Mouse (Mus musculus): ENCODE results near the gene Rbfox3. TPM values are rescaled to one million over a fixed set of nuclear protein-coding genes. Genes with fewer than 3 reads are reported as not detected.

The Rbfox3 gene
- polyA plus RNA-seq, 1 experiment = not detected

GRCm38 (mm10) chr11:118906131-118906823 is 5.1 kb downstream of the Rbfox3 start:
- Histone ChIP-seq H3K27me3 (ENCODE audit: control insufficient read depth, insufficient read depth, insufficient read length) (peaks cover 91% of the 10 kb centered on the region), H3ac (ENCODE audit: control insufficient read depth, insufficient read length) (no peak overlapping the region), H3K4me2 (ENCODE audit: low read depth) (no peak overlapping the region), H3K4me3 (no peak overlapping the region), H3K79me2 (ENCODE audit: control insufficient read depth, insufficient read depth) (no peaks in the 10 kb centered on the region), H3K36me3 (ENCODE audit: control insufficient read depth, insufficient read depth) (no peaks in the 10 kb centered on the region)
- TF ChIP-seq TCF12 (IDR thresholded peaks at IDR 0.05; ENCODE audit: insufficient read depth, poor library complexity, severe bottlenecking) (no peak), REST (IDR thresholded peaks at IDR 0.05; ENCODE audit: insufficient read depth, insufficient read length) (peak; percentile 70)

GRCm38 (mm10) chr11:118905656-118906055 is 5.7 kb downstream of the Rbfox3 start:
- Histone ChIP-seq H3K79me2 (ENCODE audit: control insufficient read depth, insufficient read depth) (no peaks in the 10 kb centered on the region), H3ac (ENCODE audit: control insufficient read depth, insufficient read length) (no peak overlapping the region), H3K36me3 (ENCODE audit: control insufficient read depth, insufficient read depth) (no peaks in the 10 kb centered on the region), H3K4me2 (ENCODE audit: low read depth) (no peak overlapping the region), H3K27me3 (ENCODE audit: control insufficient read depth, insufficient read depth, insufficient read length) (peaks cover 91% of the 10 kb centered on the region), H3K4me3 (no peak overlapping the region)
- TF ChIP-seq REST (IDR thresholded peaks at IDR 0.05; ENCODE audit: insufficient read depth, insufficient read length) (no peak), SRF (IDR thresholded peaks at IDR 0.05; ENCODE audit: control insufficient read depth, insufficient read length, low read depth) (no peak), USF1 (IDR thresholded peaks at IDR 0.05; ENCODE audit: low read depth) (no peak), MAX (IDR thresholded peaks at IDR 0.05; ENCODE audit: low read depth) (no peak), POLR2AphosphoS2 (IDR thresholded peaks at IDR 0.05; ENCODE audit: insufficient read length, low read depth) (no peak), POLR2A (IDR thresholded peaks at IDR 0.05; ENCODE audit: insufficient read length, low read depth) (no peak), TCF3 (IDR thresholded peaks at IDR 0.05; ENCODE audit: insufficient read length, low read depth) (no peak), MYOD1 (IDR thresholded peaks at IDR 0.05; ENCODE audit: control insufficient read depth in 1 of 3, insufficient read length in 2 of 3, low read depth in 2 of 3) (no peak), TCF12 (IDR thresholded peaks at IDR 0.05; ENCODE audit: insufficient read depth, poor library complexity, severe bottlenecking) (no peak), E2F4 (IDR thresholded peaks at IDR 0.05; ENCODE audit: insufficient read depth) (no peak), MYOG (IDR thresholded peaks at IDR 0.05; ENCODE audit: control insufficient read depth in 1 of 3, insufficient read depth in 1 of 3, insufficient read length in 2 of 3, low read depth in 2 of 3) (no peak), CEBPB (IDR thresholded peaks at IDR 0.05; ENCODE audit: insufficient read depth, poor library complexity, severe bottlenecking) (no peak)

- TF ChIP-seq E2F4 (IDR thresholded peaks at IDR 0.05; ENCODE audit: insufficient read depth) (no peak), MYOG (IDR thresholded peaks at IDR 0.05; ENCODE audit: control insufficient read depth in 1 of 3, insufficient read depth in 1 of 3, insufficient read length in 2 of 3, low read depth in 2 of 3) (no peak), CEBPB (IDR thresholded peaks at IDR 0.05; ENCODE audit: insufficient read depth, poor library complexity, severe bottlenecking) (no peak), REST (IDR thresholded peaks at IDR 0.05; ENCODE audit: insufficient read depth, insufficient read length) (no peak), POLR2A (IDR thresholded peaks at IDR 0.05; ENCODE audit: insufficient read length, low read depth) (no peak), TCF12 (IDR thresholded peaks at IDR 0.05; ENCODE audit: insufficient read depth, poor library complexity, severe bottlenecking) (no peak), MAX (IDR thresholded peaks at IDR 0.05; ENCODE audit: low read depth) (no peak), TCF3 (IDR thresholded peaks at IDR 0.05; ENCODE audit: insufficient read length, low read depth) (no peak), POLR2AphosphoS2 (IDR thresholded peaks at IDR 0.05; ENCODE audit: insufficient read length, low read depth) (no peak), MYOD1 (IDR thresholded peaks at IDR 0.05; ENCODE audit: control insufficient read depth in 1 of 3, insufficient read length in 2 of 3, low read depth in 2 of 3) (no peak), USF1 (IDR thresholded peaks at IDR 0.05; ENCODE audit: low read depth) (no peak), SRF (IDR thresholded peaks at IDR 0.05; ENCODE audit: control insufficient read depth, insufficient read length, low read depth) (no peak)
- Histone ChIP-seq H3K36me3 (ENCODE audit: control insufficient read depth, insufficient read depth) (no peaks in the 10 kb centered on the region), H3K4me2 (ENCODE audit: low read depth) (no peak overlapping the region), H3K4me3 (no peak overlapping the region), H3ac (ENCODE audit: control insufficient read depth, insufficient read length) (no peak overlapping the region), H3K79me2 (ENCODE audit: control insufficient read depth, insufficient read depth) (no peaks in the 10 kb centered on the region), H3K27me3 (ENCODE audit: control insufficient read depth, insufficient read depth, insufficient read length) (peaks cover 91% of the 10 kb centered on the region)
Observed at GRCm38 (mm10) chr11:118904253-118904652, 7.1 kb downstream of the Rbfox3 start.

GRCm38 (mm10) chr11:118899771-118900545 is 11.4 kb downstream of the Rbfox3 start:
- H3K4me2 ChIP-seq (ENCODE audit: low read depth) = no peak overlapping the region
- TF ChIP-seq POLR2A (IDR thresholded peaks at IDR 0.05; ENCODE audit: insufficient read length, low read depth) (no peak), POLR2AphosphoS2 (IDR thresholded peaks at IDR 0.05; ENCODE audit: insufficient read length, low read depth) (no peak), USF1 (IDR thresholded peaks at IDR 0.05; ENCODE audit: low read depth) (no peak), TCF3 (IDR thresholded peaks at IDR 0.05; ENCODE audit: insufficient read length, low read depth) (no peak), MYOG (IDR thresholded peaks at IDR 0.05; ENCODE audit: control insufficient read depth in 1 of 3, insufficient read depth in 1 of 3, insufficient read length in 2 of 3, low read depth in 2 of 3) (no peak), REST (IDR thresholded peaks at IDR 0.05; ENCODE audit: insufficient read depth, insufficient read length) (no peak), MAX (IDR thresholded peaks at IDR 0.05; ENCODE audit: low read depth) (no peak), MYOD1 (IDR thresholded peaks at IDR 0.05; ENCODE audit: control insufficient read depth in 1 of 3, insufficient read length in 2 of 3, low read depth in 2 of 3) (no peak), TCF12 (IDR thresholded peaks at IDR 0.05; ENCODE audit: insufficient read depth, poor library complexity, severe bottlenecking) (no peak), CEBPB (IDR thresholded peaks at IDR 0.05; ENCODE audit: insufficient read depth, poor library complexity, severe bottlenecking) (no peak), E2F4 (IDR thresholded peaks at IDR 0.05; ENCODE audit: insufficient read depth) (no peak), SRF (IDR thresholded peaks at IDR 0.05; ENCODE audit: control insufficient read depth, insufficient read length, low read depth) (no peak)
- H3K36me3 ChIP-seq (ENCODE audit: control insufficient read depth, insufficient read depth) = no peaks in the 10 kb centered on the region
- H3ac ChIP-seq (ENCODE audit: control insufficient read depth, insufficient read length) = no peak overlapping the region
- no peak overlapping the region for H3K4me3 ChIP-seq
- peaks cover 91% of the 10 kb centered on the region for H3K27me3 ChIP-seq (ENCODE audit: control insufficient read depth, insufficient read depth, insufficient read length)
- no peaks in the 10 kb centered on the region for H3K79me2 ChIP-seq (ENCODE audit: control insufficient read depth, insufficient read depth)

Measured in myocyte (in vitro differentiated cells).